ENCODE assay signal across 11 mouse cellular contexts in genomic region chr19:16160759-16161158, GRCm38 (mm10). TPM values are rescaled to one million over a fixed set of nuclear protein-coding genes. Genes with fewer than 3 reads are reported as not detected.
DNase-seq lines count a peak whose midpoint lies in the region; ATAC-seq and TF ChIP-seq lines count a peak whose summit lies in the region.
"Had no signal": no experiment of that assay in that cellular context is flagged by ENCODE, and none has a peak within 500 bp of the region (broad histone marks: within the 10 kb centered on the region; RNA-seq: fewer than 3 reads in every experiment).

No protein-coding gene starts in this region.

- peak; percentile 57; the same call in 1 of the 2 replicates for ATAC-seq in forebrain, embryonic 15.5 days (replicated peaks)
- ATAC-seq in forebrain, postnatal 0 days = no peak
- ATAC-seq in heart, embryonic 15.5 days (replicated peaks; ENCODE audit: insufficient number of reproducible peaks, insufficient read depth, low FRiP score, low read depth) = no peak; the same call in 1 of the 2 replicates
- ATAC-seq in neural tube, embryonic 13.5 days (ENCODE audit: low read depth) = no peak

- intact Hi-C loops in left cerebral cortex, postnatal 4 days (cut with DNase I) = no loop called here

- no peaks in the 10 kb centered on the region for H3K36me3 ChIP-seq in forebrain, embryonic 15.5 days
- no peaks in the 10 kb centered on the region for H3K36me3 ChIP-seq in forebrain, postnatal 0 days (ENCODE audit: insufficient read depth)
- H3K36me3 ChIP-seq in heart, embryonic 15.5 days = no peaks in the 10 kb centered on the region
- 0 out of 2 replicates have a peak, but pooled peaks cover 4% of the 10 kb centered on the region for H3K36me3 ChIP-seq in neural tube, embryonic 13.5 days
- H3K36me3 ChIP-seq: liver, embryonic 15.5 days had no signal

- no peak overlapping the region for H3K27ac ChIP-seq in forebrain, embryonic 15.5 days (replicated peaks)
- no peak overlapping the region for H3K27ac ChIP-seq in forebrain, postnatal 0 days (ENCODE audit: low read depth, low read length)
- H3K27ac ChIP-seq in heart, embryonic 15.5 days = peak overlapping the region; percentile 83
- 0 out of 2 replicates have a peak overlapping the region, but pooled peaks have one; percentile 28 for H3K27ac ChIP-seq in neural tube, embryonic 13.5 days (replicated peaks)
- H3K27ac ChIP-seq: embryonic facial prominence, embryonic 13.5 days; liver, embryonic 15.5 days had no signal

- 67% methylated on average over 2 of the region's 2 CpGs for WGBS in forebrain, embryonic 15.5 days
- WGBS in forebrain, postnatal 0 days = 55% methylated on average over 2 of the region's 2 CpGs
- WGBS in heart, embryonic 15.5 days = 43% methylated on average over 2 of the region's 2 CpGs
- whole genome bisulfite sequencing in neural tube, embryonic 13.5 days = 59% methylated on average over 2 of the region's 2 CpGs

- no peak for TF ChIP-seq CTCF in forebrain, postnatal 0 days (IDR thresholded peaks at IDR 0.05; ENCODE audit: low read depth)

- DNase-seq in forebrain, postnatal 0 days = no peak
- peak; percentile 13 for DNase-seq in left cerebral cortex, postnatal 4 days
- no peak for DNase-seq in left cerebral cortex, adult 8-10 months (ENCODE audit: low spot score in 2 of 2)
- no peak for DNase-seq in cerebellum, adult 11-12 months
- no peak for DNase-seq in urinary bladder, postnatal 10 days (ENCODE audit: low spot score)
- DNase-seq: B cell, adult 2 months had no signal

- H3K4me1 ChIP-seq in forebrain, embryonic 15.5 days = peaks cover 18% of the 10 kb centered on the region
- H3K4me1 ChIP-seq in forebrain, postnatal 0 days (ENCODE audit: insufficient read depth) = no peaks in the 10 kb centered on the region
- peaks cover 27% of the 10 kb centered on the region for H3K4me1 ChIP-seq in heart, embryonic 15.5 days (replicated peaks)
- peaks cover 23% of the 10 kb centered on the region for H3K4me1 ChIP-seq in neural tube, embryonic 13.5 days (replicated peaks)

- no peaks in the 10 kb centered on the region for H3K27me3 ChIP-seq in forebrain, embryonic 15.5 days
- H3K27me3 ChIP-seq in forebrain, postnatal 0 days (ENCODE audit: insufficient read depth, low read length) = no peaks in the 10 kb centered on the region
- H3K27me3 ChIP-seq in heart, embryonic 15.5 days = no peaks in the 10 kb centered on the region
- no peaks in the 10 kb centered on the region for H3K27me3 ChIP-seq in neural tube, embryonic 13.5 days
- H3K27me3 ChIP-seq: embryonic facial prominence, embryonic 13.5 days; liver, embryonic 15.5 days had no signal

- no peak overlapping the region for H3K4me3 ChIP-seq in forebrain, embryonic 15.5 days
- H3K4me3 ChIP-seq in forebrain, postnatal 0 days (ENCODE audit: low read depth, low read length) = no peak overlapping the region
- H3K4me3 ChIP-seq in heart, embryonic 15.5 days = 0 out of 2 replicates have a peak overlapping the region, but pooled peaks have one; percentile 15
- H3K4me3 ChIP-seq in neural tube, embryonic 13.5 days = no peak overlapping the region
- H3K4me3 ChIP-seq: embryonic facial prominence, embryonic 13.5 days; liver, embryonic 15.5 days had no signal

- H3K9ac ChIP-seq in forebrain, embryonic 15.5 days (replicated peaks) = no peak overlapping the region
- no peak overlapping the region for H3K9ac ChIP-seq in forebrain, postnatal 0 days
- H3K9ac ChIP-seq in heart, embryonic 15.5 days = no peak overlapping the region
- H3K9ac ChIP-seq in neural tube, embryonic 13.5 days = no peak overlapping the region
- H3K9ac ChIP-seq: embryonic facial prominence, embryonic 13.5 days; liver, embryonic 15.5 days had no signal

- no peak overlapping the region for H3K4me2 ChIP-seq in forebrain, embryonic 15.5 days (replicated peaks)
- H3K4me2 ChIP-seq in forebrain, postnatal 0 days (ENCODE audit: low read depth) = no peak overlapping the region
- peak overlapping the region; percentile 48 for H3K4me2 ChIP-seq in heart, embryonic 15.5 days
- H3K4me2 ChIP-seq in neural tube, embryonic 13.5 days = no peak overlapping the region
- H3K4me2 ChIP-seq: embryonic facial prominence, embryonic 13.5 days; liver, embryonic 15.5 days had no signal

- no peaks in the 10 kb centered on the region for H3K9me3 ChIP-seq in forebrain, embryonic 15.5 days
- no peaks in the 10 kb centered on the region for H3K9me3 ChIP-seq in forebrain, postnatal 0 days (ENCODE audit: low read length)
- H3K9me3 ChIP-seq in heart, embryonic 15.5 days (replicated peaks) = no peaks in the 10 kb centered on the region
- no peaks in the 10 kb centered on the region for H3K9me3 ChIP-seq in neural tube, embryonic 13.5 days
- H3K9me3 ChIP-seq: embryonic facial prominence, embryonic 13.5 days; liver, embryonic 15.5 days had no signal

RNA-seq across cellular contexts. Expression of gene Gnaq, which starts 28.1 kb away (rescaled TPM):
- 85.2 and 96.9 TPM in 2 replicates for polyA plus RNA-seq in forebrain, embryonic 15.5 days (2015; fragmentation: Nextera tagmentation; extraction: Ambion mirVana)
- total RNA-seq in forebrain, postnatal 0 days (2014; rRNA removed) = 115 and 143 TPM in 2 replicates
- 60.1 and 94.2 TPM in 2 replicates for polyA plus RNA-seq in forebrain, postnatal 0 days (2015; fragmentation: Nextera tagmentation; extraction: Ambion mirVana)
- total RNA-seq in left cerebral cortex, postnatal 4 days (2021) = 100 to 1,000 TPM; 236 to 246 TPM
- 100 to 1,000 TPM; 143 to 158 (median 149) TPM for total RNA-seq in left cerebral cortex, adult 8-10 months (2022)
- polyA plus RNA-seq in heart, embryonic 15.5 days (2015; fragmentation: Nextera tagmentation; extraction: Ambion mirVana) = 15.7 and 19.5 TPM in 2 replicates
- 83.3 and 88.9 TPM in 2 replicates for polyA plus RNA-seq in neural tube, embryonic 13.5 days (2015; fragmentation: Nextera tagmentation; extraction: Ambion mirVana)

Comparison
In these comparisons a context has a peak if more than half of its experiments do, and no peak if none do; other contexts are left out.
1. H3K27ac ChIP-seq: peak in heart, embryonic 15.5 days (single experiment) and neural tube, embryonic 13.5 days (single experiment); none in forebrain, embryonic 15.5 days (single experiment) and forebrain, postnatal 0 days (single experiment).